Mouse (Mus musculus): ENCODE measurements around the gene Vmn1r121. TPM values are rescaled to one million over a fixed set of nuclear protein-coding genes. Genes with fewer than 3 reads are reported as not detected.
"Not testable (repeated sequence)": the region's sequence is repeated elsewhere in the genome, so short reads cannot be mapped to it uniquely, and the experiment has no call there.

Gene Vmn1r121
- not detected in 2 replicates for polyA plus RNA-seq (2015; fragmentation: Nextera tagmentation; extraction: Ambion mirVana)

- H3K4me3 ChIP-seq (replicated peaks); H3K4me2 ChIP-seq; H3K36me3 ChIP-seq; H3K9ac ChIP-seq; H3K9me3 ChIP-seq (replicated peaks); ATAC-seq (replicated peaks; ENCODE audit: low FRiP score); H3K4me1 ChIP-seq; H3K27me3 ChIP-seq; H3K27ac ChIP-seq: not testable (repeated sequence)
- WGBS: 78% methylated on average over 4 of the region's 5 CpGs
These were observed at the start of gene Vmn1r121 for GRCm38 (mm10) chr7:21098413-21098812. Gene Vmn1r121 (minus strand): TSS chr7:21098513.

DNA sequence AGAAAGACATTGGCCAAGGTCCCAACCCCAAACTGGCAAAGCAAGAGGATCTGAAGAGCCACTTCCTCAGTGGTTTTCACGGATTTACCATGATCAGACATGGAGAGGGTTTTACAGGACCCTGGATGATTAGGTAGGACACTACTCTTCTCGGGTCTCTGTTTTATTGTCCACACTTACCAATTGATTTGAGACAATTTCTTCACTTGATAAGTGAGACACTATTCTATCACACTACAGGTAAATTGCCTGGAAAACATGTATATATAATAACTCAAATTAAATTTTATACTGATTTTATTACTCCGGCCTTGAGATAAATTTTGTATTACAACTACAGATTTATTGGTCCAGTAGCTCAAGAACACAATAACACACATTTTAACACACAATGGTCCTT lies 35.7 kb upstream of the Vmn1r121 start, which contains the start of gene Vmn1r122:
Gene Vmn1r122 (minus strand): TSS at position 101 of the 400 bp plus-strand sequence.
- not testable (repeated sequence) for H3K9me3 ChIP-seq (replicated peaks); H3K36me3 ChIP-seq; ATAC-seq (replicated peaks; ENCODE audit: low FRiP score); H3K4me2 ChIP-seq; H3K27me3 ChIP-seq; H3K27ac ChIP-seq; H3K4me1 ChIP-seq; H3K9ac ChIP-seq; H3K4me3 ChIP-seq (replicated peaks)
- 62% methylated on average over 2 of the region's 3 CpGs for WGBS

- not testable (repeated sequence) for H3K4me1 ChIP-seq; ATAC-seq (replicated peaks; ENCODE audit: low FRiP score); H3K36me3 ChIP-seq; H3K9me3 ChIP-seq (replicated peaks); H3K27ac ChIP-seq; H3K27me3 ChIP-seq; H3K4me3 ChIP-seq (replicated peaks); H3K9ac ChIP-seq; H3K4me2 ChIP-seq
- 100% methylated on average over 1 of the region's 1 CpGs for WGBS
These were observed 44.6 kb downstream of the Vmn1r121 start, which contains the start of gene Vmn1r120 for GRCm38 (mm10) chr7:21053684-21054083. Gene Vmn1r120 (minus strand): TSS chr7:21053784.

Other genes starting within 250 kb of the Vmn1r121 start
- gene Vmn1r116, start 226.3 kb downstream of the Vmn1r121 start, polyA plus RNA-seq (2015; fragmentation: Nextera tagmentation; extraction: Ambion mirVana): not detected in 2 replicates
- gene Vmn1r117, start 214.4 kb downstream of the Vmn1r121 start, polyA plus RNA-seq (2015; fragmentation: Nextera tagmentation; extraction: Ambion mirVana): not detected in 2 replicates
- not detected in 2 replicates for gene Vmn1r118, start 186.2 kb downstream of the Vmn1r121 start, polyA plus RNA-seq (2015; fragmentation: Nextera tagmentation; extraction: Ambion mirVana)
- gene Vmn1r119, start 86.1 kb downstream of the Vmn1r121 start, polyA plus RNA-seq (2015; fragmentation: Nextera tagmentation; extraction: Ambion mirVana): not detected in 2 replicates
- gene Vmn1r120, start 44.7 kb downstream of the Vmn1r121 start, polyA plus RNA-seq (2015; fragmentation: Nextera tagmentation; extraction: Ambion mirVana): not detected in 2 replicates
- not detected in 2 replicates for gene Vmn1r122, start 35.6 kb upstream of the Vmn1r121 start, polyA plus RNA-seq (2015; fragmentation: Nextera tagmentation; extraction: Ambion mirVana)
- gene Vmn1r123, start 63.7 kb upstream of the Vmn1r121 start, polyA plus RNA-seq (2015; fragmentation: Nextera tagmentation; extraction: Ambion mirVana): not detected in 2 replicates
- gene Gm5157, start 91.9 kb upstream of the Vmn1r121 start, polyA plus RNA-seq (2015; fragmentation: Nextera tagmentation; extraction: Ambion mirVana): not detected in 2 replicates
- gene Vmn1r124, start 162.1 kb upstream of the Vmn1r121 start, polyA plus RNA-seq (2015; fragmentation: Nextera tagmentation; extraction: Ambion mirVana): not detected in 2 replicates
- not detected in 2 replicates for gene Vmn1r125, start 173.7 kb upstream of the Vmn1r121 start, polyA plus RNA-seq (2015; fragmentation: Nextera tagmentation; extraction: Ambion mirVana)
- not detected in 2 replicates for gene Vmn1r126, start 203.0 kb upstream of the Vmn1r121 start, polyA plus RNA-seq (2015; fragmentation: Nextera tagmentation; extraction: Ambion mirVana)
- not detected in 2 replicates for gene Vmn1r127, start 221.3 kb upstream of the Vmn1r121 start, polyA plus RNA-seq (2015; fragmentation: Nextera tagmentation; extraction: Ambion mirVana)